Mouse (Mus musculus) liver, adult (tissue): ENCODE results near the gene Ehd1.

Source experiments
- GATA4 ChIP-seq: IDR thresholded peaks from 2 replicates; pipeline ENCODE4 v1.6.1; 2014; ENCODE audit warnings: mild to moderate bottlenecking, low read length; ENCODE audit not compliant: insufficient replicate concordance

The Ehd1 gene

GRCm38 (mm10) chr19:6276426-6277421 is at the start of gene Ehd1:
TSS of gene Ehd1 (plus strand) at chr19:6276725.
- TF ChIP-seq GATA4 = no peak; the same call in 1 of the 2 replicates

- no peak for TF ChIP-seq GATA4
Observed at GRCm38 (mm10) chr19:6226763-6227162, 49.8 kb upstream of the Ehd1 start.

GRCm38 (mm10) chr19:6227864-6228263 is 48.7 kb upstream of the Ehd1 start:
- TF ChIP-seq GATA4 = no peak

- no peak for TF ChIP-seq GATA4
Observed at GRCm38 (mm10) chr19:6230411-6230810, 46.1 kb upstream of the Ehd1 start.

GRCm38 (mm10) chr19:6231036-6231435 is 45.5 kb upstream of the Ehd1 start:
- TF ChIP-seq GATA4 = no peak

GRCm38 (mm10) chr19:6233647-6234046 is 42.9 kb upstream of the Ehd1 start:
- TF ChIP-seq GATA4 = no peak

GRCm38 (mm10) chr19:6234337-6235083 is 42.0 kb upstream of the Ehd1 start:
- TF ChIP-seq GATA4 = no peak

GRCm38 (mm10) chr19:6235084-6236052 is 41.2 kb upstream of the Ehd1 start, which contains the start of gene Ppp2r5b:
TSS of gene Ppp2r5b (minus strand) at chr19:6235872.
- TF ChIP-seq GATA4 = no peak

- peak; percentile 18; the same call in 1 of the 2 replicates for TF ChIP-seq GATA4
Observed at GRCm38 (mm10) chr19:6236053-6236441, 40.5 kb upstream of the Ehd1 start.

GRCm38 (mm10) chr19:6236842-6237241 is 39.7 kb upstream of the Ehd1 start:
- TF ChIP-seq GATA4 = no peak

GRCm38 (mm10) chr19:6238740-6239139 is 37.8 kb upstream of the Ehd1 start:
- no peak for TF ChIP-seq GATA4

- no peak for TF ChIP-seq GATA4
Observed at GRCm38 (mm10) chr19:6240136-6240535, 36.4 kb upstream of the Ehd1 start.

- no peak for TF ChIP-seq GATA4
Observed at GRCm38 (mm10) chr19:6240725-6241124, 35.8 kb upstream of the Ehd1 start.

GRCm38 (mm10) chr19:6241274-6242107 is 35.0 kb upstream of the Ehd1 start, which contains the start of gene Atg2a:
TSS of gene Atg2a (plus strand) at chr19:6241668.
- peak; percentile 31; the same call in 1 of the 2 replicates for TF ChIP-seq GATA4

- TF ChIP-seq GATA4 = no peak
Observed at GRCm38 (mm10) chr19:6242281-6242680, 34.2 kb upstream of the Ehd1 start.
